Mouse (Mus musculus) stomach, embryonic 16.5 days (tissue): Measurements from ENCODE around the gene Apex1. TPM values are rescaled to one million over a fixed set of nuclear protein-coding genes. Genes with fewer than 3 reads are reported as not detected.
A peak's percentile ranks its signal among the peaks of the same experiment; 100 is the strongest.
"Not testable (repeated sequence)": the region's sequence is repeated elsewhere in the genome, so short reads cannot be mapped to it uniquely, and the experiment has no call there.

Experiments
- ATAC-seq: fragments of 200-750 bp; cut with Nextera tagmentation; 2 replicates; pipeline ENCODE4 v1.8.0; 2017; ENCODE audit warnings: moderate number of reproducible peaks, moderate TSS enrichment; ENCODE audit not compliant: insufficient read depth, low FRiP score
- H3K27ac ChIP-seq: fragments of 300-500 bp; sonication (generic); 2 replicates; pipeline ENCODE4 v1.5.1; 2014; ENCODE audit warnings: low read length
- H3K27me3 ChIP-seq: fragments of 300-500 bp; sonication (generic); 2 replicates; pipeline ENCODE4 v1.6.1; 2014; ENCODE audit warnings: low read length, control low read depth, mixed read lengths; ENCODE audit not compliant: control insufficient read depth, insufficient read depth
- H3K36me3 ChIP-seq: fragments of 300-500 bp; sonication (generic); 2 replicates; pipeline ENCODE4 v1.6.1; 2014; ENCODE audit warnings: low read length; ENCODE audit not compliant: control insufficient read depth, insufficient read depth
- H3K4me1 ChIP-seq: fragments of 300-500 bp; sonication (generic); 2 replicates; pipeline ENCODE4 v1.6.1; 2014; ENCODE audit warnings: low read length, control low read depth, mixed read lengths; ENCODE audit not compliant: control insufficient read depth, insufficient read depth
- H3K4me2 ChIP-seq: fragments of 300-500 bp; sonication (generic); 2 replicates; pipeline ENCODE4 v1.6.1; 2014; ENCODE audit warnings: low read depth, low read length, mixed read lengths
- H3K4me3 ChIP-seq: fragments of 300-500 bp; sonication (generic); replicated peaks from 2 replicates; pipeline ENCODE4 v1.5.1; 2014; ENCODE audit warnings: mild to moderate bottlenecking, low read length
- H3K9ac ChIP-seq: fragments of 300-500 bp; sonication (generic); 2 replicates; pipeline ENCODE4 v1.6.1; 2014; ENCODE audit warnings: low read length
- H3K9me3 ChIP-seq: fragments of 300-500 bp; sonication (generic); replicated peaks from 2 replicates; pipeline ENCODE4 v1.6.1; 2016; ENCODE audit warnings: low read length, control low read depth; ENCODE audit not compliant: control insufficient read depth
- WGBS: fragments of 180-500 bp; shearing (Covaris S2); extraction: QIAGEN DNeasy Blood & Tissue Kit; methylation state at CpG from one replicate; pipeline ENCODE4 v1.1.7; 2014; 5-methylcytosine and 5-hydroxymethylcytosine counted together
- polyA plus RNA-seq: library from polyadenylated mRNA; unstranded; fragments of >200 nt; fragmentation: Nextera tagmentation; extraction: Ambion mirVana; gene quantifications from 2 replicates; pipeline ENCODE4 v1.2.1, GENCODE M21; 2015

The Apex1 gene
- polyA plus RNA-seq, 1 experiment from 2014 or later: 166 TPM

GRCm38 (mm10) chr14:50895985-50896746 is 28.6 kb upstream of the Apex1 start:
- H3K27ac ChIP-seq: no peak overlapping the region
- H3K4me1 ChIP-seq: peaks cover 7% of the 10 kb centered on the region; the same call in 1 of the 2 replicates
- ATAC-seq: peak; percentile 31
- H3K36me3 ChIP-seq: no peaks in the 10 kb centered on the region
- H3K9me3 ChIP-seq: no peaks in the 10 kb centered on the region
- 10% methylated on average over 19 of the region's 19 CpGs for WGBS
- peak overlapping the region; percentile 80 for H3K4me2 ChIP-seq
- H3K27me3 ChIP-seq: 0 out of 2 replicates have a peak, but pooled peaks cover 5% of the 10 kb centered on the region
- H3K4me3 ChIP-seq: peak overlapping the region; percentile 49
- H3K9ac ChIP-seq: peak overlapping the region; percentile 67

DNA sequence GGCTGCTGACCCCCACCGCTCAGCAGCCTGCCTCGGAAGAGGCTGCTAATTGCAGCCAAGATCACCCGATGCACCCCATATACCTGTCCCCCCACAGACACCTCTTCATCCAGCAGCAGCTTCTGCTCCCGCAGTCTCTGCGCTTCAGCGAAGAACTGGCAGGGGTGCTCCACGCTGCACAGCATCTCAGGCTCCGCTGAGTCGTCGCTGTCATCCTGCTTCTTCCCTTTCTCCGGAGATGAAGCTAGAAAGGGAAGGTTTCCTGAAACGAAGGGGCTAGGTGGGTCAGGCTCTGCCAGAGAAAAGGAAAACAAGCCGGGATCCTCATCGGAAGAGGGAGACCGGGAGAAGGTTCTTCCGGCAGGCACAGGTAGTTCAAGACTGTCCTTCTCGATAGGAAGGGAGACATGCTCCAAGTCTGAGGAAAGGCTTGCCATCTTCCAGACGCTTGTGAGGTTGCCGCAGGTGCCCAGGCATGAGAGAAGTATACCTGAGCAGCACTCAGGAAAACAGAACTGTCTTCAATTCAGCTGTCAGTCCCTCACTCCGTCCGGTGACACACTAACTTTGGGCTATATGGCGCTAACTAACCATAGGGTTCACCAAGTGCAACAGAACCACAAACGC is 27.9 kb upstream of the Apex1 start:
- Histone ChIP-seq H3K27me3 (0 out of 2 replicates have a peak, but pooled peaks cover 5% of the 10 kb centered on the region), H3K4me3 (peak overlapping the region; percentile 49), H3K9ac (peak overlapping the region; percentile 67), H3K4me2 (peak overlapping the region; percentile 80), H3K9me3 (no peaks in the 10 kb centered on the region), H3K27ac (no peak overlapping the region), H3K36me3 (no peaks in the 10 kb centered on the region), H3K4me1 (peaks cover 7% of the 10 kb centered on the region; the same call in 1 of the 2 replicates)
- 0 out of 2 replicates have a peak, but pooled peaks have one; percentile 20 for ATAC-seq
- 20% methylated on average over 23 of the region's 23 CpGs for WGBS

DNA sequence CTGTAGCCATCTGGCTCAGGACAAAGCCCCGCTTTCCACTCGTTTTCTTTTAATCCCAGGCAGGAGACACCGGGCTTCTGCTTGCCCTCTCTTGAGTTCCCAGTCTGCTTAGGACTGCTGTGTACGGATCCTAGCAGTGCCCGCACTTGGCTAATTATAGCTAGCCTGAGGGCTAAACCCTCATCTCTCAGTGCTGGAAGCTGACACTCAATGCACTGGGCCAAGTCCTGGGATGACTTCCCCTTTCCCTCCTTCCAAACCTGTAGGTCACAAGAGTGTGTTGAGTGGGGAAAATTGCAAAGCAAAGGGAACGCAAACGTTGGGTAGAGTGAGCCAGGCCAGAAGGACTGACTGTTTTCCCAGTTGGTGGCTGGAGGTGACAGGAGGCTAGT is 27.4 kb upstream of the Apex1 start, which contains the start of gene Klhl33:
Klhl33 (minus strand) TSS at position 134 of the 392 bp plus-strand sequence.
- Histone ChIP-seq H3K27ac (no peak within 1 kb of the TSS), H3K4me2 (peak within 1 kb of the TSS; percentile 80), H3K9ac (peak within 1 kb of the TSS; percentile 67), H3K4me1 (peaks cover 7% of the 10 kb centered on the region; the same call in 1 of the 2 replicates), H3K36me3 (no peaks in the 10 kb centered on the region), H3K27me3 (0 out of 2 replicates have a peak, but pooled peaks cover 5% of the 10 kb centered on the region), H3K4me3 (peak within 1 kb of the TSS; percentile 49), H3K9me3 (no peaks in the 10 kb centered on the region)
- no peak for ATAC-seq
- 47% methylated on average over 7 of the region's 7 CpGs for WGBS

DNA sequence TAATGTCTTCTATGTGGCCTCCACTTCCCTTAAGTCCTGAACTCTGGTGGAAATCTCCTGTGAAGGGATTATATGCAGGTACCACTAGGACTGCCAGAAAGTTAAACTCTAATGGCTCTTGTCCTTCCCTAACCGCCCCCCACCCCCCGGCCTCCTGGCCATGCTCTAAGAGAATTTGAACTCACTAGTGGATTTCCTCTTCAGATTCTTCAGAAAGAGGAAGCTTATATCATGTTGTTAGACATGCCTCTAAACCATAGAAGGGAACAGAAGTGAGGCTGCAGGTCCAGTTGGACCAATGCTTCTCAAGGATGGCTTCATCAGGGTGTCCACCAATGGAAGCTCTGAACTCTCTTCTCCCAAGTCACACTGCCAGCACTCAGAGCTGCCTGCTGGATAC is 26.8 kb upstream of the Apex1 start:
- H3K27ac ChIP-seq, H3K36me3 ChIP-seq, H3K4me3 ChIP-seq, H3K4me1 ChIP-seq, H3K9me3 ChIP-seq, ATAC-seq, H3K9ac ChIP-seq, H3K4me2 ChIP-seq, H3K27me3 ChIP-seq: not testable (repeated sequence)
- WGBS: 87% methylated on average over 2 of the region's 2 CpGs

DNA sequence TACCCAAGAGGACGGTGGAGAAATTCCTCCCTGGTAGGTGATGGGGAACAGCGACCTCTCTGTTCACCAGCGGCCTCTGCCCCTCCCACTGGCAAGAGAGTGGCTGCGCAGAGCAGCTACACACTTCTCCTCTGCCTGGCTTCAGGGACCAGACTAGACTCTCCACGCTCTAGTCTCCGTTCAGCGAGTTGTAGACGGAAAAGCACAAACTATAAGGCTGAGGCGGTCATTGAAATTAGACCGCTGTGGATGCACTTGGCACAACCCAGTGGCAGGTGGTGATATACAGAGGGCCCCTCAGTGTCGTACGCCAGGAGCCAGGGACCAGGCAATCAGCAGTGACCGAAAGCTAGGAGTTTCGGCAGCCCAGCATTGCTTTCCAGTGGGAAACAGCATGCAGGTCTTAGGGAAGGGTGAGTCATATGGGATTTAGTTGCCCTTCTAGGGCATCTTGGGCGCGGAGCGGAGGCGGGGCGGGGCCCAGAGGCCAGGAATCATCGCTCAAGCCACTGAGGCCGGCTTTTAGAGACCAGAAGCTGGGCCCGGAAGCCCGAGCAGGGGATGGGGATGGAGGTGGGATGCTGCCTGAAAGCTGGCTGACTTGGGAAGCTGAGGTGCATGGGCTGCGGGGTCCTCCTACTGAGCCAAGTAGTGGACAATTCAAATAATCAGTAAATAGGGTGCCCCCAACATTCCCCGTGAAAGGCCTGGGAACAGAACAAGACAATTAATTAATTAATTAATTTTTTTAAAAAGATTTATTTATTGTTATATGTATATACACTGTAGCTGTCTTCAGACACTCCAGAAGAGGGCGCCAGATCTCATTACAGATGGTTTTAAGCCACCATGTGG is 20.6 kb upstream of the Apex1 start:
- Histone ChIP-seq H3K9me3 (no peaks in the 10 kb centered on the region), H3K4me1 (no peaks in the 10 kb centered on the region), H3K27me3 (no peaks in the 10 kb centered on the region), H3K36me3 (no peaks in the 10 kb centered on the region), H3K27ac (no peak overlapping the region), H3K4me3 (peak overlapping the region; percentile 44), H3K4me2 (peak overlapping the region; percentile 68), H3K9ac (peak overlapping the region; percentile 61)
- ATAC-seq: peak; percentile 83; the same call in 1 of the 2 replicates
- 6% methylated on average over 26 of the region's 26 CpGs for WGBS

- Histone ChIP-seq H3K36me3 (no peaks in the 10 kb centered on the region), H3K4me1 (no peaks in the 10 kb centered on the region), H3K4me3 (no peak overlapping the region), H3K9me3 (no peaks in the 10 kb centered on the region), H3K9ac (no peak overlapping the region), H3K27me3 (no peaks in the 10 kb centered on the region), H3K27ac (no peak overlapping the region), H3K4me2 (no peak overlapping the region)
- WGBS: 89% methylated on average over 4 of the region's 4 CpGs
- ATAC-seq: no peak
Observed at GRCm38 (mm10) chr14:50904828-50905129, 20.0 kb upstream of the Apex1 start.

GRCm38 (mm10) chr14:50905327-50905726 is 19.4 kb upstream of the Apex1 start:
- not testable (repeated sequence) for H3K36me3 ChIP-seq, ATAC-seq, H3K27ac ChIP-seq, H3K4me2 ChIP-seq, H3K9ac ChIP-seq, H3K4me1 ChIP-seq, H3K4me3 ChIP-seq, H3K27me3 ChIP-seq, H3K9me3 ChIP-seq

DNA sequence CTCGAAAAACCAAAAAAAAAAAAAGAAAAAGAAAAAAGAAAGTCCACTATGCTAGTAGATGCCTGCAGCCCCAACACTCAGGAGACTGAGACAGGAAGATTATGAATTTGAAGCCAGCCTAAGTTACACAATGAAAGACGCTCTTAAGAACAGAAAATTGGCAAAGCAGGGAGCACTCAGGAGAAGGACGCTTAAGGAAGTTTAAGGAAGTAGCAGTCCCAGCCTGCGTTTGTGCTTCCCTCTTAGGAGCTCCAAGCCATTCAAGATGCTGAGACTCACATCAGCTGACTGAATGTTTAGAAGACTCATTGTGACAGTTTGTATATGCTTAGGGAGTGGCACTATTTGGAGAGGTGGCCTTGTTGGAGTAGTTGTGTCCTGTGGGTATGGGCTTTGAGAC is 16.6 kb upstream of the Apex1 start:
- Histone ChIP-seq H3K9me3 (no peaks in the 10 kb centered on the region), H3K9ac (no peak overlapping the region), H3K4me2 (no peak overlapping the region), H3K36me3 (peaks cover 10% of the 10 kb centered on the region; the same call in 1 of the 2 replicates), H3K27ac (no peak overlapping the region), H3K4me1 (no peaks in the 10 kb centered on the region), H3K27me3 (no peaks in the 10 kb centered on the region), H3K4me3 (no peak overlapping the region)
- no peak for ATAC-seq
- WGBS: 73% methylated on average over 4 of the region's 4 CpGs
